Mouse (Mus musculus): Measurements from ENCODE around the gene Prrxl1.

GRCm38 (mm10) chr14:32597232-32598231 is 1.7 kb upstream of the Prrxl1 start:
- TF ChIP-seq CTCF (IDR thresholded peaks at IDR 0.05; ENCODE audit: insufficient read depth, low read length) (no peak), POLR2A (IDR thresholded peaks at IDR 0.05; ENCODE audit: borderline replicate concordance, extremely low read depth, low read depth, low read length) (no peak)

Measured in lung, adult 2 months (tissue).